ENCODE assay signal across 8 mouse cellular contexts in the genomic region with DNA sequence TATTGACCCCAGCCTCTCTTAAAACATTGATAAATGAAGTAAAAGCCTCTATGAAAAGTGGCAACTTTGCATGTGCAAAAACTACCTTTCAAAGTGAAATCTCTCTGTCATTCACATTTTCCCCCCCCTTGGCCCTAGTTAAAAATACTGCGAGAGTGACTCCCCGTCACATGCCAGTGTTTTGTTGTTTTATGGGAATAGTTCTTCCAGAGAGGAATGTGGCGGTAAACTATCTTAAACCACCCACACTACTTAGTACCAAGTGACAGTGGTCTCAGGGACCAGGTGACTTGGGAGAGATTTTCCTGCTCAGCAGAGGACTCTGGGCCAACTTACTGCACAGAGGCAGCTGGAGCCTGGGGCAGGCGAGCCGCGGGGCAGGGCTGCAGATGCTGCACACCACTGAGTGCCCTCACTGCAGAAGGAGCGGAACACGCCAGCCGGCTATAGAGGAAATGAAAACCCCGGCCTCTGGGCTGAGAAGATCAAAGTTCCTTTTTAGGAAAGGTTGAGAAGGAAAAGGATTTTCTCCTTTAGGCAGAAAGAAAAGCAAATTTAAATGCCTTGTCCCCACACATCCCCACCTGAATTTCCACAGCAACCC. TPM values are rescaled to one million over a fixed set of nuclear protein-coding genes. Genes with fewer than 3 reads are reported as not detected.
DNase-seq lines count a peak whose midpoint lies in the region; ATAC-seq lines count a peak whose summit lies in the region.

No protein-coding gene starts in this region.

- H3K27ac ChIP-seq in heart, embryonic 12.5 days (ENCODE audit: poor library complexity, severe bottlenecking): peak overlapping the region; percentile 88
- peak overlapping the region; percentile 57 for H3K27ac ChIP-seq in midbrain, embryonic 13.5 days

- peaks cover 54% of the 10 kb centered on the region for H3K4me1 ChIP-seq in heart, embryonic 12.5 days (replicated peaks)
- H3K4me1 ChIP-seq in midbrain, embryonic 13.5 days (replicated peaks): peaks cover 36% of the 10 kb centered on the region

- no peak overlapping the region for H3K4me3 ChIP-seq in heart, embryonic 12.5 days
- no peak overlapping the region for H3K4me3 ChIP-seq in midbrain, embryonic 13.5 days (replicated peaks)

- H3K9me3 ChIP-seq in heart, embryonic 12.5 days (replicated peaks): no peaks in the 10 kb centered on the region
- H3K9me3 ChIP-seq in midbrain, embryonic 13.5 days: no peaks in the 10 kb centered on the region

- peak; percentile 9 to 16 for DNase-seq in spleen, postnatal 14 days (ENCODE audit: low spot score in 2 of 2)
- no peak for DNase-seq in spleen, adult 12 weeks (ENCODE audit: low spot score)
- DNase-seq in kidney, postnatal 25 days: peak; percentile 47 to 64
- DNase-seq in layer of hippocampus, adult 11-12 months (ENCODE audit: low spot score): no peak
- DNase-seq in adipocyte (ENCODE audit: low spot score): no peak
- no peak for DNase-seq in layer of hippocampus, adult 9-10 months (ENCODE audit: low spot score)

- H3K9ac ChIP-seq in heart, embryonic 12.5 days: peak overlapping the region; percentile 62
- H3K9ac ChIP-seq in midbrain, embryonic 13.5 days (replicated peaks): no peak overlapping the region

- H3K4me2 ChIP-seq in heart, embryonic 12.5 days: peak overlapping the region; percentile 56
- H3K4me2 ChIP-seq in midbrain, embryonic 13.5 days (replicated peaks): peak overlapping the region; percentile 33; the same call in 1 of the 2 replicates

- H3K27me3 ChIP-seq in heart, embryonic 12.5 days (replicated peaks): no peaks in the 10 kb centered on the region
- peaks cover 44% of the 10 kb centered on the region for H3K27me3 ChIP-seq in midbrain, embryonic 13.5 days

- no peak for ATAC-seq in heart, embryonic 12.5 days (ENCODE audit: insufficient number of reproducible peaks, low FRiP score)
- peak; percentile 69 for ATAC-seq in midbrain, embryonic 13.5 days

- no peaks in the 10 kb centered on the region for H3K36me3 ChIP-seq in heart, embryonic 12.5 days
- no peaks in the 10 kb centered on the region for H3K36me3 ChIP-seq in midbrain, embryonic 13.5 days

- WGBS in heart, embryonic 12.5 days: 35% methylated on average over 10 of the region's 10 CpGs
- WGBS in midbrain, embryonic 13.5 days: 23% methylated on average over 10 of the region's 10 CpGs

RNA-seq across cellular contexts. Expression of gene Pex14, which starts 50.9 kb away (rescaled TPM):
- 44.1 and 44.3 TPM in 2 replicates for polyA plus RNA-seq in heart, embryonic 12.5 days (2016; fragmentation: Nextera tagmentation; extraction: Ambion mirVana)
- polyA plus RNA-seq in midbrain, embryonic 13.5 days (2015; fragmentation: Nextera tagmentation; extraction: Ambion mirVana): 50.6 and 55.6 TPM in 2 replicates

RNA-seq across cellular contexts. Expression of gene Dffa, which starts 55.2 kb away (rescaled TPM):
- polyA plus RNA-seq in heart, embryonic 12.5 days (2016; fragmentation: Nextera tagmentation; extraction: Ambion mirVana): 37.8 and 39.9 TPM in 2 replicates
- polyA plus RNA-seq in midbrain, embryonic 13.5 days (2015; fragmentation: Nextera tagmentation; extraction: Ambion mirVana): 24.7 and 25.5 TPM in 2 replicates

Comparison
In these comparisons a context has a peak if more than half of its experiments do, and no peak if none do; other contexts are left out.
1. DNase-seq: peak in spleen, postnatal 14 days (2 of 2) and kidney, postnatal 25 days (2 of 2); none in spleen, adult 12 weeks (single experiment), layer of hippocampus, adult 11-12 months (single experiment), adipocyte (single experiment) and layer of hippocampus, adult 9-10 months (single experiment).